Mouse (Mus musculus) cerebellum, adult 18-20 months (tissue): ENCODE measurements around the gene Cacna2d1.

Experiments
- DNase-seq, 2 experiments: peaks; one replicate each; pipeline ENCODE4 v3.0.0; 2021

Gene Cacna2d1

GRCm38 (mm10) chr5:16293223-16293622, 358.7 kb downstream of the Cacna2d1 start:
- peak; percentile 25 to 69 for DNase-seq

- no peak for DNase-seq
Observed at GRCm38 (mm10) chr5:16293825-16294224, 359.3 kb downstream of the Cacna2d1 start.

- DNase-seq: no peak
Observed at GRCm38 (mm10) chr5:16294708-16295107, 360.2 kb downstream of the Cacna2d1 start.

GRCm38 (mm10) chr5:16297170-16297771, 362.8 kb downstream of the Cacna2d1 start:
- DNase-seq: no peak

GRCm38 (mm10) chr5:16299631-16300030, 365.1 kb downstream of the Cacna2d1 start:
- DNase-seq: no peak

GRCm38 (mm10) chr5:16309168-16310006, 374.9 kb downstream of the Cacna2d1 start:
- DNase-seq: peak; percentile 60 to 67

GRCm38 (mm10) chr5:16314242-16314641, 379.8 kb downstream of the Cacna2d1 start:
- no peak for DNase-seq

- no peak for DNase-seq
Observed at GRCm38 (mm10) chr5:16315983-16316390, 381.5 kb downstream of the Cacna2d1 start.

GRCm38 (mm10) chr5:16317680-16318242, 383.3 kb downstream of the Cacna2d1 start:
- no peak for DNase-seq

- DNase-seq: no peak
Observed at GRCm38 (mm10) chr5:16326610-16327009, 392.1 kb downstream of the Cacna2d1 start.

- DNase-seq: no peak
Observed at GRCm38 (mm10) chr5:16345393-16345792, 410.9 kb downstream of the Cacna2d1 start.

- DNase-seq: no peak
Observed at GRCm38 (mm10) chr5:16355816-16356215, 421.3 kb downstream of the Cacna2d1 start.

- no peak for DNase-seq
Observed at GRCm38 (mm10) chr5:16357709-16358108, 423.2 kb downstream of the Cacna2d1 start.

- DNase-seq: no peak
Observed at GRCm38 (mm10) chr5:16362076-16362475, 427.6 kb downstream of the Cacna2d1 start.

GRCm38 (mm10) chr5:16363171-16363570, 428.7 kb downstream of the Cacna2d1 start:
- DNase-seq: no peak

GRCm38 (mm10) chr5:16370706-16371105, 436.2 kb downstream of the Cacna2d1 start:
- DNase-seq: no peak

GRCm38 (mm10) chr5:16373966-16374365, 439.5 kb downstream of the Cacna2d1 start:
- DNase-seq: peak; percentile 36 to 51

GRCm38 (mm10) chr5:16376329-16376908, 441.9 kb downstream of the Cacna2d1 start:
- DNase-seq: no peak

- DNase-seq: no peak
Observed at GRCm38 (mm10) chr5:16410011-16410410, 475.5 kb downstream of the Cacna2d1 start.

- DNase-seq: no peak
Observed at GRCm38 (mm10) chr5:16414693-16415092, 480.2 kb downstream of the Cacna2d1 start.

GRCm38 (mm10) chr5:16417996-16418395, 483.5 kb downstream of the Cacna2d1 start:
- no peak for DNase-seq

- no peak for DNase-seq
Observed at GRCm38 (mm10) chr5:16418504-16418903, 484.0 kb downstream of the Cacna2d1 start.
